Mouse (Mus musculus): ENCODE measurements around the gene Tmem165.

Gene Tmem165

DNA sequence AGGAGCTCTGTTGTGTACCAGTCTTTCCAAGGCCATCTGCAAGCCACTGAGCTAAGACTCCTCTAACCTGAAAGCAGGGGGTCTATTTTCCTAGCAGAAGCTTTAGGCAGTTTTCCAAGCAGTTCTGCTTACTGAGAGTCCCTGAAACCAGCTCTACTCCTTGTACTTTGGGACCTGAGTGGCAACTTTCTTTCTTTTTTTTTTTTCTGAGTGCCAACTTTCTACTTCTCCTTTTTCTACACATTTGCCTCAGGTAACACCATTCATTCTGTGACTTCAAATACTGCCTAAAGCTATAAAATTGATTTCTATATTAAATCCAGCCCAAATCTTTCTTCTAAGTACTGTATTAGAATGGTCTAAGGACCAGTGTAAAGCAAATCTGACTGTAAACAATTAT lies 62.9 kb downstream of the Tmem165 start:
- DNase-seq: no peak

DNA sequence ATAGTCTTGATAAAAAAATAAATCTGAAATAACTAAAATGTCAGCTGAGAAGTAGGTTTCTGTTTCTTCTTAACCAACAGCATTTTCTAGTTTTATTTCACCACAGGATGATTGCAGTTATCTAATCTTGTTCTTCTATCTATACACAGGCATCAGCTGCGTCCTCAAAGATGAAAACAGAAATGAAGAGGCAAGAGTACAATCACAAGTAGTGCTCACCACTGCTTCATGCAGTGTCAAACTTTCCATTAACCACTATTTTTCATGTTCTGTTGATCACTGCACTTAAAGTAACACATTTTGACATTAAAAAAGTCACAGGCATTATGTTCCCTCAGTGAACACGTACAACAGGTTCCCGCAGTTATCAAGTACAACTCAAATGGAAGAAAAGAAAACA lies 67.3 kb downstream of the Tmem165 start:
- DNase-seq: no peak
